Mouse (Mus musculus) liver, postnatal 0 days (tissue): ENCODE data around the gene Nostrin. TPM values are rescaled to one million over a fixed set of nuclear protein-coding genes. Genes with fewer than 3 reads are reported as not detected.
A peak's percentile ranks its signal among the peaks of the same experiment; 100 is the strongest.

ENCODE experiments used
- ATAC-seq: fragments of 200-750 bp; cut with Nextera tagmentation; 2 replicates; pipeline ENCODE4 v1.8.0; 2017; ENCODE audit warnings: mild to moderate bottlenecking, moderate library complexity
- DNase-seq: peaks from one replicate; pipeline ENCODE4 v3.0.0-alpha.2; 2016
- H3K27ac ChIP-seq: fragments of 300-500 bp; sonication (generic); 2 replicates; pipeline ENCODE4 v1.5.1; 2014; ENCODE audit warnings: antibody characterized with exemption, moderate library complexity, mild to moderate bottlenecking, low read depth
- H3K27me3 ChIP-seq: fragments of 300-500 bp; sonication (generic); 2 replicates; pipeline ENCODE4 v1.6.1; 2014; ENCODE audit warnings: low read length, control low read depth, mixed read lengths; ENCODE audit not compliant: insufficient read depth
- H3K36me3 ChIP-seq: fragments of 300-500 bp; sonication (generic); replicated peaks from 2 replicates; pipeline ENCODE4 v1.6.1; 2014; ENCODE audit warnings: mild to moderate bottlenecking, control low read depth, low read length, moderate library complexity, mixed read lengths; ENCODE audit not compliant: insufficient read depth
- H3K4me1 ChIP-seq: fragments of 300-500 bp; sonication (generic); 2 replicates; pipeline ENCODE4 v1.6.1; 2014; ENCODE audit warnings: antibody characterized with exemption, mild to moderate bottlenecking, control low read depth; ENCODE audit not compliant: insufficient read depth
- H3K4me2 ChIP-seq: fragments of 300-500 bp; sonication (generic); 2 replicates; pipeline ENCODE4 v1.6.1; 2014; ENCODE audit warnings: low read depth, mild to moderate bottlenecking, low read length, moderate library complexity, mixed read lengths
- H3K4me3 ChIP-seq: fragments of 300-500 bp; sonication (generic); 2 replicates; pipeline ENCODE4 v1.5.1; 2014; ENCODE audit warnings: low read depth, low read length
- H3K9ac ChIP-seq: fragments of 300-500 bp; sonication (generic); replicated peaks from 2 replicates; pipeline ENCODE4 v1.6.1; 2014; ENCODE audit warnings: mild to moderate bottlenecking, moderate library complexity
- H3K9me3 ChIP-seq: fragments of 300-500 bp; sonication (generic); 2 replicates; pipeline ENCODE4 v1.6.1; 2016; ENCODE audit warnings: mild to moderate bottlenecking, control low read depth, low read length, mixed read lengths
- CTCF ChIP-seq: sonication (generic); IDR thresholded peaks from 2 replicates; pipeline ENCODE4 v1.5.1; 2016; ENCODE audit warnings: antibody characterized with exemption, low read depth
- EP300 ChIP-seq: IDR thresholded peaks from 2 replicates; pipeline ENCODE4 v1.6.1; 2016; ENCODE audit warnings: antibody characterized with exemption, low read depth, mild to moderate bottlenecking
- WGBS: fragments of 180-500 bp; shearing (Covaris S2); extraction: QIAGEN DNeasy Blood & Tissue Kit; methylation state at CpG from one replicate; pipeline ENCODE4 v1.1.7; 2014; ENCODE audit not compliant: insufficient replicate concordance; 5-methylcytosine and 5-hydroxymethylcytosine counted together
- polyA plus RNA-seq: library from polyadenylated mRNA; unstranded; fragments of >200 nt; fragmentation: Nextera tagmentation; extraction: Ambion mirVana; gene quantifications from 2 replicates; pipeline ENCODE4 v1.2.1, GENCODE M21; 2015

Gene Nostrin
- polyA plus RNA-seq, 1 experiment from 2014 or later, result 10.9 TPM

- WGBS, result 84% methylated on average over 7 of the region's 7 CpGs
- ATAC-seq (no peak), DNase-seq (no peak)
Measured at GRCm38 (mm10) chr2:69210773-69211172, 75.2 kb downstream of the Nostrin start, which contains the start of gene G6pc2. TSS of gene G6pc2 (plus strand) at chr2:69211073.

GRCm38 (mm10) chr2:69212652-69213051, 77.1 kb downstream of the Nostrin start:
- Histone ChIP-seq H3K36me3 (no peaks in the 10 kb centered on the region), H3K9ac (no peak overlapping the region), H3K4me1 (no peaks in the 10 kb centered on the region), H3K9me3 (no peaks in the 10 kb centered on the region), H3K4me2 (no peak overlapping the region), H3K27me3 (no peaks in the 10 kb centered on the region), H3K4me3 (no peak overlapping the region), H3K27ac (no peak overlapping the region)
- TF ChIP-seq CTCF (no peak), EP300 (no peak)
- ATAC-seq, result no peak
- DNase-seq, result no peak
- 66% methylated on average over 10 of the region's 10 CpGs for WGBS

More at GRCm38 (mm10) chr2:69210773-69211172, 75.2 kb downstream of the Nostrin start, which contains the start of gene G6pc2:
- H3K9ac ChIP-seq, result no peak within 1 kb of the TSS
- H3K27me3 ChIP-seq, result no peaks in the 10 kb centered on the region
- no peak within 1 kb of the TSS for H3K27ac ChIP-seq
- H3K4me3 ChIP-seq, result no peak within 1 kb of the TSS
- no peaks in the 10 kb centered on the region for H3K4me1 ChIP-seq
- no peaks in the 10 kb centered on the region for H3K9me3 ChIP-seq
- TF ChIP-seq CTCF (no peak), EP300 (no peak)
- no peaks in the 10 kb centered on the region for H3K36me3 ChIP-seq
- H3K4me2 ChIP-seq, result no peak within 1 kb of the TSS

- ATAC-seq (no peak), DNase-seq (no peak)
- WGBS, result 80% methylated on average over 7 of the region's 7 CpGs
- Histone ChIP-seq H3K9ac (no peak overlapping the region), H3K4me3 (no peak overlapping the region), H3K27me3 (no peaks in the 10 kb centered on the region), H3K9me3 (no peaks in the 10 kb centered on the region), H3K4me1 (no peaks in the 10 kb centered on the region), H3K36me3 (no peaks in the 10 kb centered on the region), H3K4me2 (no peak overlapping the region), H3K27ac (no peak overlapping the region)
- TF ChIP-seq CTCF (no peak), EP300 (no peak)
Measured at GRCm38 (mm10) chr2:69215242-69215641, 79.6 kb downstream of the Nostrin start.

GRCm38 (mm10) chr2:69221868-69222416, 86.3 kb downstream of the Nostrin start:
- H3K36me3 ChIP-seq, result no peaks in the 10 kb centered on the region
- H3K9ac ChIP-seq, result no peak overlapping the region
- H3K4me2 ChIP-seq, result no peak overlapping the region
- no peaks in the 10 kb centered on the region for H3K9me3 ChIP-seq
- H3K27ac ChIP-seq, result no peak overlapping the region
- no peaks in the 10 kb centered on the region for H3K4me1 ChIP-seq
- DNase-seq (no peak), ATAC-seq (no peak)
- H3K27me3 ChIP-seq, result no peaks in the 10 kb centered on the region
- TF ChIP-seq EP300 (no peak), CTCF (no peak)
- H3K4me3 ChIP-seq, result no peak overlapping the region
- 63% methylated on average over 5 of the region's 5 CpGs for WGBS

GRCm38 (mm10) chr2:69222815-69223214, 87.2 kb downstream of the Nostrin start:
- TF ChIP-seq CTCF (no peak), EP300 (no peak)
- Histone ChIP-seq H3K9ac (no peak overlapping the region), H3K27ac (no peak overlapping the region), H3K4me2 (no peak overlapping the region), H3K27me3 (no peaks in the 10 kb centered on the region), H3K36me3 (no peaks in the 10 kb centered on the region), H3K4me3 (no peak overlapping the region), H3K4me1 (no peaks in the 10 kb centered on the region), H3K9me3 (no peaks in the 10 kb centered on the region)
- 80% methylated on average over 10 of the region's 10 CpGs for WGBS
- ATAC-seq, result no peak
- no peak for DNase-seq

GRCm38 (mm10) chr2:69224724-69225123, 89.1 kb downstream of the Nostrin start:
- Histone ChIP-seq H3K27me3 (no peaks in the 10 kb centered on the region), H3K36me3 (no peaks in the 10 kb centered on the region), H3K9me3 (no peaks in the 10 kb centered on the region), H3K4me2 (no peak overlapping the region), H3K9ac (no peak overlapping the region), H3K4me3 (no peak overlapping the region), H3K4me1 (no peaks in the 10 kb centered on the region), H3K27ac (no peak overlapping the region)
- ATAC-seq (peak; percentile 52; the same call in 1 of the 2 replicates), DNase-seq (no peak)
- TF ChIP-seq CTCF (no peak), EP300 (no peak)
- WGBS, result 46% methylated on average over 2 of the region's 2 CpGs
